Mouse (Mus musculus) liver, adult (tissue): ENCODE measurements at regions not wholly inside any gene's neighbourhood (a gene's known extent, or its start where the extent isn't known, plus 50 kb on each side); places are given as distances from the start of the nearest gene placed in this dataset.

Experiments
- GATA4 ChIP-seq: IDR thresholded peaks from 2 replicates; pipeline ENCODE4 v1.6.1; 2014; ENCODE audit warnings: mild to moderate bottlenecking, low read length; ENCODE audit not compliant: insufficient replicate concordance

DNA sequence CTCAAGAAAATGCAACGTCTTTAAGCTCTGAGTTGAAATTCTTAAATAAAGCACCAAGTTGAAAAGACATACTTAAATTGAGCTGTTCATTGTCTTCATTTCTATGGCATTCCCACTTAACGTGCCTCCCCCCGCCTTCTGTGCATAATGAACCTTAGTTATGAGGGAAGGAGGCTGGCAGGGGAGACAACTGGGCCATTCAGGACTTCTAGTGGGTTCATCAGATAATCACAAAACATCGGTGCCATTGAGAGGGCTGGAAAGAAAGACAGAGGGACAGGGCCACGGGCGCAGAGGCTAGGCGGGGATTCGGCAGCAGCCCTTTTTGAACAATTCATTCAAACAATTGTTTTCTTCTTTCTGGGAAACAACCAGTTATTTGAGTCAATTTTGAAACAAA lies 89.6 kb upstream of the Dyrk2 start:
- no peak for TF ChIP-seq GATA4

DNA sequence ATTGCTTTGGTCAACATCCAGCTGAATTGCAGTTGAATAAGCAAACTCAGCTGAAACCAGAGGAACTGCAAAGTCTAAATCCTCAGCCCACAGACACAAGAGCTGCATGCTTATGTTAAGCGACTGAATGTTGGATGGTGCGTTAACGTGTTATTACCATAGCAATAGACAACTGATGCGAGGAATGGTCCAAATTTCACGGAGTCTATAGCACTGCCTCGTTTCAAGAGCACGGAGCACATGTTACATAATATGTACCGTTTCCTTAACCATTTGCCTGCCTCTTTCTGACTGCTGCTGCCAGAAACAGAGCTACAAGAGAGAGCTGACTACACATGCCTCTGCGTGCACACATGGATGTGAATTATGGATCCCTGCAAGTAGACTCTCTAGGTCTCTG lies 86.3 kb upstream of the Dyrk2 start:
- no peak for TF ChIP-seq GATA4

DNA sequence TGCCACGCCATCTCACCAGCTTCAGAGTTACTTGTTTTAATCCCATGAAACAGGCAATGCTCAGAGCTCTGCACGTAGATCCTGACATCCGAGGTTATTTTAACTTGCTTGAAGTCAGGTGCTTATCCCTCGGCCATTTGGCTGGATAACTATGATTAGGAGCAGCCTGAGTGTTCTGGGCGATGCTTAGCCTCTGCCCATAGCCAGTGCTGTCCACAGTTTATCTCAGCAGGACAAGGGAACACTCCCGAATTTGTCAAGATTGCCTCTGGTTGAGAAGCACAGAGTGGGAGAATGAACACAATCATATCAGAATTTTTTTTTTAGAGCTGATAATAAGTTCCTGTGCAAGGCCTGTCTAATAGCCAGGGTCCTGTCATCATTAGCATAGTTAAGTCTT lies 83.4 kb upstream of the Dyrk2 start:
- TF ChIP-seq GATA4 = no peak

DNA sequence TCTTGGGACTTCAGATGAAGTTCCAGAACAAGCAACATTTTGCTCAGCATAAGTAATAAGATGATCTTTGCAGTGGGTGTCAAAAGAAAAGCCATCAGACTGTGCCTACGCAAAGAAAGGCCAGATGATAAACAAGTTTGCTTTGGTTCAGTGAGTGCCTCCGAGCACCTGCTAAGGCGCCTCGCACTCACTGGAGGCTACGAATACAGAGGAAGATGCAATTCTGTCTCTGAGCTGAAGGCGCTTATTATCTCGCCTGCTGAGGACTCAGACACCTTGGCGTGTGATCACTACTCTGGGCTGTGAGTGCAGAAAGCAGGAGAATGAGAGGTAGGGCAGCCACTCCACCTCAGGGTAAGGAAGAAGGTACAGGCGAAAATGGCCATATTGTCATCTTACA lies 82.7 kb upstream of the Dyrk2 start:
- no peak for TF ChIP-seq GATA4

DNA sequence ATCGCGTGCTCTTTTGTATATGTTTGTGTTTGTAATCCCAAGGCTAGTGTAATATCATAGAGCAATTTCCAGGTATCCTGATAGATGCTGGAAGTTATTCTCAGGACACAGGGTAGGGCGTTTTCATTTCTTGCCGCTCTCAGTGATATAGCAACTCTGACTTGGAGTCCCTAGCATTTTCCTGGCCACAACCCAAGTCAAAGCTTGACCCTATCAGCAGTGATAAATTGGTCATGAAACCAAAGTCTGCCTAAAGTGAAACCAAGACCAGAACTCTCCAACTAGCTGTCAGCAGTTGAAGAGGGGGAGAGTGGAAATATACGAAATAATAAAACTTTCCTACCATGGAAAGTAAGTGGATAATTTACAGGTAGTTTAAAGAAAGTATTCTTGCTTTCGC lies 77.7 kb upstream of the Dyrk2 start:
- no peak for TF ChIP-seq GATA4

DNA sequence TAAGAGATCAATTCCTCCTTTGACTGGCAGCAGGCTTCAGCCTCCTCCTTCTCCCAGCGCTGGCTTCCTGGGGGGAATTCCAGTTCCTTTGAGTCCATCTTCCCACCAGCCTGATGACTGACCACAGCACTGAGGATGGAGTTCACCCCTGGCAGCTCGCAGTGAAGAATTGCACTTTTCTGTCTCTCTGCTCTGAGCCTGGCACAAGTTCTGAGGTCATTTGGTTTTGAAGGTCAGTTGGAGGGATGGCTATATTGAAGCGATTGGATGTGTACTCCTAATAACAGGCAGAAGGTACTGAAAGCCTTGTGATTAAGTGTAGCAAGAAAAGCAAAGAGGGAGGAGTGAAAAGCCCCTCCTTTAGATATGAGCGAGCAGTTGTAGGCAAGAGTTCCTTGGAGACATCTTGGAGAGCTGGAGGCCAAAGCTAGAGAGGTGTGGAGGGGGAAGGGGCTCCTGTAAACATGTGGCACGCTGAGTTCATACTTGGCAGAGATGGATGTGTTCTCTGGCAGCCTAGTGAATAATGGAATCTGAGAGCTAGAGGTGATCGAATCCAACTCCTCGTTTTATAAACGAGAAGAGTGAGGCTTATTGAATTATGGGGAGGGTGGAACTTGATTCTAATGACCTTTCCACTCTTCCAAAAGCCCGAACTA lies 77.1 kb upstream of the Dyrk2 start:
- no peak for TF ChIP-seq GATA4

DNA sequence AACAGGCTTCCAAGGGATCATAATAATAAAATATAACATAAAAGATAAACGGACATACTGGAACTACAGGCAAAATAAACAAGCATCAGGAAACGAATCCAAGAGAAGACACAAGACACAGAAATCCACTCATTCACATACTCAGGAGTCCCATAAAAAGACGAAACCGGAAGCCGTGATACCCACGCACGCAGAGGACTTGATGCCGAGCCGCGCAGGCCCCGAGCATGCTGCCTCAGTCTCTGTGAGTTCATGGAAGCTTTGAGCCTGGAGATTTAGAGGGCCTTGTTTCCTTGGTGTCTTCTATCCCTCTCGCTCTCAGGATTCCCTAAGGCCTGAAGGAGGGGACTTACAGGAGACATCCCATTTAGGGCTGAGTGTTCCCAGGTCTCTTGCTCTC lies 57.3 kb upstream of the Dyrk2 start:
- no peak for TF ChIP-seq GATA4

DNA sequence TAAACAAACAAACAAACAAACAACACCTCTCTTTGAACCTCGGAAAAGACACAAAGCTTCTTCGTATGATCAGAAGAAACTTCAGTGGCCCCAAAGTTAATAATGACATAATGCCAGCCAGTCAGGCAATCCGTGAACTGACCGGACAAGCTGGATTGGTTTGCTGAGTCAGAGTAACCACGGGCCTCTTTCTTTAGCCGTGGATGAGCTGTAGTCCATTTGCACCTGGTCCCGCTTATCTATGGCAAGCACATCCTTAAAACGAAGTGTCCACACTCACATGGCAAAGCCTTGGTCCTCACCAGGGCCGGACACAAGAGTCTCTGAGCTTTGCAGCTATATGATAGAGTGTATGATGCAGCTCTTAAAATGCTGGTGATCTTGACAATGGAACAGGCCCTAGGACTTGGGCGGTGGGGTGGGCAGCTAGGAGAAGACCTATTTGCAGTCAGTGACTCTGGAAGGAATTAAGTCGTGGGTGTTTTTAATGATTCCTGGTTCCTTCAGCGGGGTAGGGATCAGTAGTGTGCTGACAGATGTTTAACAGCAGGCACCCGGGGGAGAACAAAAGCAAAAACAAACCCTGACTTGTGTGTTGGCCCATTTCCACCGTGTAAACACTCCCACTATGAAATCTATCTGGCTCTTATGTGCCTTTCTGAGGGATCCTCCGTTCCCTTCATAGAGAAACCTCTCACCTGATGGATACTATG lies 53.6 kb upstream of the Dyrk2 start:
- no peak for TF ChIP-seq GATA4
